Mouse (Mus musculus) midbrain, postnatal 0 days (tissue): ENCODE data around the gene Klc3. TPM values are rescaled to one million over a fixed set of nuclear protein-coding genes. Genes with fewer than 3 reads are reported as not detected.
A peak's percentile ranks its signal among the peaks of the same experiment; 100 is the strongest.

Experiments used
- ATAC-seq: fragments of 200-750 bp; cut with Nextera tagmentation; 2 replicates; pipeline ENCODE4 v1.8.0; 2017; ENCODE audit warnings: moderate number of reproducible peaks, mild to moderate bottlenecking, moderate TSS enrichment, moderate library complexity; ENCODE audit not compliant: low FRiP score
- DNase-seq: peaks from one replicate; pipeline ENCODE4 v3.0.0-alpha.2; 2015; ENCODE audit warnings: low spot score
- H3K27ac ChIP-seq: fragments of 300-500 bp; sonication (generic); 2 replicates; pipeline ENCODE4 v1.5.1; 2014; ENCODE audit warnings: low read depth, mild to moderate bottlenecking, low read length, mixed read lengths
- H3K27me3 ChIP-seq: fragments of 300-500 bp; sonication (generic); 2 replicates; pipeline ENCODE4 v1.6.1; 2014; ENCODE audit warnings: low read length, control low read depth, mixed read lengths; ENCODE audit not compliant: insufficient read depth
- H3K36me3 ChIP-seq: fragments of 300-500 bp; sonication (generic); 2 replicates; pipeline ENCODE4 v1.6.1; 2014; ENCODE audit warnings: low read length, control low read depth, mixed read lengths; ENCODE audit not compliant: insufficient read depth
- H3K4me1 ChIP-seq: fragments of 300-500 bp; sonication (generic); 2 replicates; pipeline ENCODE4 v1.6.1; 2014; ENCODE audit warnings: mild to moderate bottlenecking, control low read depth, antibody characterized with exemption, low read length, mixed read lengths; ENCODE audit not compliant: insufficient read depth
- H3K4me2 ChIP-seq: fragments of 300-500 bp; sonication (generic); 2 replicates; pipeline ENCODE4 v1.6.1; 2014; ENCODE audit warnings: low read depth, mild to moderate bottlenecking, low read length, mixed read lengths; ENCODE audit not compliant: poor library complexity, severe bottlenecking
- H3K4me3 ChIP-seq: fragments of 300-500 bp; sonication (generic); 2 replicates; pipeline ENCODE4 v1.5.1; 2014; ENCODE audit warnings: low read depth, mild to moderate bottlenecking, low read length, moderate library complexity
- H3K9ac ChIP-seq: fragments of 300-500 bp; sonication (generic); replicated peaks from 2 replicates; pipeline ENCODE4 v1.6.1; 2014; ENCODE audit warnings: mild to moderate bottlenecking, low read length, moderate library complexity, mixed read lengths; ENCODE audit not compliant: poor library complexity, severe bottlenecking
- H3K9me3 ChIP-seq: fragments of 300-500 bp; sonication (generic); 2 replicates; pipeline ENCODE4 v1.6.1; 2016; ENCODE audit warnings: low read length, control low read depth
- CTCF ChIP-seq: IDR thresholded peaks from 2 replicates; pipeline ENCODE4 v1.5.1; 2016; ENCODE audit warnings: antibody characterized with exemption, mild to moderate bottlenecking
- WGBS: fragments of 180-500 bp; shearing (Covaris S2); extraction: QIAGEN DNeasy Blood & Tissue Kit; methylation state at CpG from one replicate; pipeline ENCODE4 v1.1.7; 2014; 5-methylcytosine and 5-hydroxymethylcytosine counted together
- polyA plus RNA-seq: library from polyadenylated mRNA; unstranded; fragments of >200 nt; fragmentation: Nextera tagmentation; extraction: Ambion mirVana; gene quantifications from 2 replicates; pipeline ENCODE4 v1.2.1, GENCODE M21; 2015
- total RNA-seq: library from RNA; depleted of rRNA; stranded (reverse); fragments of >200 nt; gene quantifications from 2 replicates; pipeline ENCODE4 v1.2.3, GENCODE M21; 2014; rRNA removed

The Klc3 gene
- total RNA-seq = 1.2 and 1.9 TPM in 2 replicates
- 1.2 and 1.4 TPM in 2 replicates for polyA plus RNA-seq

GRCm38 (mm10) chr7:19403731-19404296 is at the start of gene Klc3:
Gene Klc3 (minus strand): TSS chr7:19404104.
- H3K4me2 ChIP-seq = peak within 1 kb of the TSS; percentile 90
- WGBS = under 1% methylated on average over 58 of the region's 62 CpGs
- H3K27me3 ChIP-seq = peaks cover 27% of the 10 kb centered on the region
- DNase-seq (no peak), ATAC-seq (no peak)
- H3K9ac ChIP-seq = peak within 1 kb of the TSS; percentile 0; the same call in 1 of the 2 replicates
- H3K36me3 ChIP-seq = no peaks in the 10 kb centered on the region
- H3K9me3 ChIP-seq = no peaks in the 10 kb centered on the region
- no peak for TF ChIP-seq CTCF
- peak within 1 kb of the TSS; percentile 47 for H3K4me3 ChIP-seq
- no peaks in the 10 kb centered on the region for H3K4me1 ChIP-seq
- H3K27ac ChIP-seq = no peak within 1 kb of the TSS

GRCm38 (mm10) chr7:19449165-19449564 is 45.3 kb upstream of the Klc3 start:
- no peak overlapping the region for H3K4me2 ChIP-seq
- H3K36me3 ChIP-seq = peaks cover 54% of the 10 kb centered on the region
- ATAC-seq (no peak), DNase-seq (no peak)
- H3K4me1 ChIP-seq = no peaks in the 10 kb centered on the region
- H3K4me3 ChIP-seq = no peak overlapping the region
- H3K9ac ChIP-seq = no peak overlapping the region
- H3K9me3 ChIP-seq = no peaks in the 10 kb centered on the region
- H3K27ac ChIP-seq = no peak overlapping the region
- no peaks in the 10 kb centered on the region for H3K27me3 ChIP-seq
- TF ChIP-seq CTCF = no peak
- WGBS = 80% methylated on average over 12 of the region's 12 CpGs

GRCm38 (mm10) chr7:19447689-19448088 is 43.8 kb upstream of the Klc3 start:
- DNase-seq (no peak), ATAC-seq (no peak)
- H3K9me3 ChIP-seq = no peaks in the 10 kb centered on the region
- H3K9ac ChIP-seq = no peak overlapping the region
- H3K4me3 ChIP-seq = no peak overlapping the region
- H3K36me3 ChIP-seq = peaks cover 58% of the 10 kb centered on the region
- 93% methylated on average over 16 of the region's 16 CpGs for WGBS
- no peak overlapping the region for H3K27ac ChIP-seq
- no peak overlapping the region for H3K4me2 ChIP-seq
- no peak for TF ChIP-seq CTCF
- H3K4me1 ChIP-seq = no peaks in the 10 kb centered on the region
- H3K27me3 ChIP-seq = no peaks in the 10 kb centered on the region

GRCm38 (mm10) chr7:19444801-19445200 is 40.9 kb upstream of the Klc3 start:
- Histone ChIP-seq H3K4me1 (no peaks in the 10 kb centered on the region), H3K27me3 (no peaks in the 10 kb centered on the region), H3K4me3 (no peak overlapping the region), H3K9me3 (no peaks in the 10 kb centered on the region), H3K4me2 (no peak overlapping the region), H3K27ac (no peak overlapping the region), H3K36me3 (peaks cover 61% of the 10 kb centered on the region), H3K9ac (no peak overlapping the region)
- DNase-seq (no peak), ATAC-seq (no peak)
- 91% methylated on average over 12 of the region's 12 CpGs for WGBS
- TF ChIP-seq CTCF = no peak

GRCm38 (mm10) chr7:19443344-19443743 is 39.4 kb upstream of the Klc3 start:
- H3K4me1 ChIP-seq = no peaks in the 10 kb centered on the region
- DNase-seq (peak; percentile 84), ATAC-seq (peak; percentile 60; the same call in 1 of the 2 replicates)
- H3K36me3 ChIP-seq = peaks cover 55% of the 10 kb centered on the region
- no peak overlapping the region for H3K4me3 ChIP-seq
- no peaks in the 10 kb centered on the region for H3K27me3 ChIP-seq
- H3K9ac ChIP-seq = no peak overlapping the region
- WGBS = 36% methylated on average over 3 of the region's 3 CpGs
- H3K27ac ChIP-seq = no peak overlapping the region
- peak; percentile 94 for TF ChIP-seq CTCF
- no peak overlapping the region for H3K4me2 ChIP-seq
- H3K9me3 ChIP-seq = no peaks in the 10 kb centered on the region

- WGBS = 72% methylated on average over 9 of the region's 9 CpGs
- H3K27ac ChIP-seq = no peak overlapping the region
- no peak for DNase-seq
- no peak for TF ChIP-seq CTCF
- no peaks in the 10 kb centered on the region for H3K4me1 ChIP-seq
- no peak overlapping the region for H3K4me2 ChIP-seq
- H3K9me3 ChIP-seq = no peaks in the 10 kb centered on the region
- H3K9ac ChIP-seq = no peak overlapping the region
- H3K4me3 ChIP-seq = no peak overlapping the region
- no peak for ATAC-seq
- H3K27me3 ChIP-seq = no peaks in the 10 kb centered on the region
- peaks cover 55% of the 10 kb centered on the region for H3K36me3 ChIP-seq
Observed at GRCm38 (mm10) chr7:19441448-19442091, 37.7 kb upstream of the Klc3 start.
